Mouse (Mus musculus) embryonic facial prominence, embryonic 14.5 days (tissue): ENCODE results near the gene Bhlha15. TPM values are rescaled to one million over a fixed set of nuclear protein-coding genes. Genes with fewer than 3 reads are reported as not detected.

Experiments
- ATAC-seq: fragments of 200-750 bp; cut with Nextera tagmentation; 2 replicates; pipeline ENCODE4 v1.8.0; 2017; ENCODE audit warnings: low read depth, moderate number of reproducible peaks, moderate TSS enrichment
- DNase-seq: peaks from one replicate; pipeline ENCODE4 v3.0.0-alpha.2; 2015; ENCODE audit warnings: low spot score
- H3K27ac ChIP-seq: fragments of 300-500 bp; sonication (generic); replicated peaks from 2 replicates; pipeline ENCODE4 v1.5.1; 2014; ENCODE audit warnings: low read depth, mild to moderate bottlenecking, low read length, moderate library complexity
- H3K27me3 ChIP-seq: fragments of 300-500 bp; sonication (generic); replicated peaks from 2 replicates; pipeline ENCODE4 v1.6.1; 2014; ENCODE audit warnings: low read length; ENCODE audit not compliant: control insufficient read depth, insufficient read depth
- H3K36me3 ChIP-seq: fragments of 300-500 bp; sonication (generic); 2 replicates; pipeline ENCODE4 v1.6.1; 2014; ENCODE audit warnings: low read length, mixed read lengths; ENCODE audit not compliant: control insufficient read depth, insufficient read depth
- H3K4me1 ChIP-seq: fragments of 300-500 bp; sonication (generic); 2 replicates; pipeline ENCODE4 v1.6.1; 2014; ENCODE audit warnings: antibody characterized with exemption, low read length; ENCODE audit not compliant: control insufficient read depth, insufficient read depth
- H3K4me2 ChIP-seq: fragments of 300-500 bp; sonication (generic); 2 replicates; pipeline ENCODE4 v1.6.1; 2014; ENCODE audit warnings: low read depth, mild to moderate bottlenecking, low read length, moderate library complexity, mixed read lengths
- H3K4me3 ChIP-seq: fragments of 300-500 bp; sonication (generic); 2 replicates; pipeline ENCODE4 v1.5.1; 2014; ENCODE audit warnings: low read depth, mild to moderate bottlenecking, low read length
- H3K9ac ChIP-seq: fragments of 300-500 bp; sonication (generic); 2 replicates; pipeline ENCODE4 v1.6.1; 2014; ENCODE audit warnings: low read depth, mild to moderate bottlenecking, low read length, moderate library complexity, mixed read lengths
- H3K9me3 ChIP-seq: fragments of 300-500 bp; sonication (generic); 2 replicates; pipeline ENCODE4 v1.6.1; 2016; ENCODE audit warnings: low read length; ENCODE audit not compliant: control insufficient read depth
- WGBS: fragments of 180-500 bp; shearing (Covaris S2); extraction: QIAGEN DNeasy Blood & Tissue Kit; methylation state at CpG from one replicate; pipeline ENCODE4 v1.1.7; 2014; 5-methylcytosine and 5-hydroxymethylcytosine counted together
- polyA plus RNA-seq: library from polyadenylated mRNA; unstranded; fragments of >200 nt; fragmentation: Nextera tagmentation; extraction: Ambion mirVana; gene quantifications from 2 replicates; pipeline ENCODE4 v1.2.1, GENCODE M21; 2014

Gene Bhlha15
- 0.60 and 1.0 TPM in 2 replicates for polyA plus RNA-seq

DNA sequence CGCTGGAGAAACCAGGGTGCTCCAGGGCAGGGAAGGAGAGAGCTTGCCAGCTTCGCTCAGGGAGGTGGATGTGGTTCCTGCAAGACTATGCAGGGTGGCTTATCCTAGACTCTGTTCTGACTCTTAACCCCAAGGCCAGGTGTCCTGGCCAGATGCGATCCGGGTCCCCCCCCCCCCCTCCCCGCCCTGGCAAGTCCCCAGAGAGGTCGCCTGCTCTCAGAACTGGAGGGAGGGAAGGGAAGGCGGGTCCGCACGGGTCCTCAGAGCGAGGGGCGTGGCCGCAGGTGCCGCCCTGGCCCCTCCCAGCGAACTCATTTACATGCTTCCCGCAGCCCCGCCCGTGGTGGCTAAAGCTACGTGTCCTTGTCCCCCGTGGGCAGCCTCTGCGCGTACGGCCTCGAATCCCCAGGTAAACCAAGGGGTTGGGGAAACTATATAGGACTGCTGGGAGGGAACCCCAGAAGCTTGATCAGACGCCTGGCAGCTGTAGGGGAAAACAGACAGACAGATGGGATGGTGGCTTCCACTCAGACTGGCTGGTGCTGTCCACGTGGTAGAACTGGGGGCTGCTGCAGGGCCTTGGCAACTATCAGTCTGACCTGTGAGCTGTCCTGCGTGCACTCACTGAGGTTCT is at the start of gene Bhlha15:
TSS of gene Bhlha15 (plus strand) at position 337 of the 634 bp plus-strand sequence.
- Histone ChIP-seq H3K9me3 (no peaks in the 10 kb centered on the region), H3K27me3 (no peaks in the 10 kb centered on the region), H3K4me1 (peaks cover 10% of the 10 kb centered on the region), H3K4me2 (peak within 1 kb of the TSS; percentile 50), H3K36me3 (peaks cover 10% of the 10 kb centered on the region), H3K4me3 (peak within 1 kb of the TSS; percentile 27), H3K9ac (peak within 1 kb of the TSS; percentile 15), H3K27ac (no peak within 1 kb of the TSS)
- WGBS, result 4% methylated on average over 18 of the region's 26 CpGs
- peak; percentile 67 for DNase-seq
- peak; percentile 68 for ATAC-seq

DNA sequence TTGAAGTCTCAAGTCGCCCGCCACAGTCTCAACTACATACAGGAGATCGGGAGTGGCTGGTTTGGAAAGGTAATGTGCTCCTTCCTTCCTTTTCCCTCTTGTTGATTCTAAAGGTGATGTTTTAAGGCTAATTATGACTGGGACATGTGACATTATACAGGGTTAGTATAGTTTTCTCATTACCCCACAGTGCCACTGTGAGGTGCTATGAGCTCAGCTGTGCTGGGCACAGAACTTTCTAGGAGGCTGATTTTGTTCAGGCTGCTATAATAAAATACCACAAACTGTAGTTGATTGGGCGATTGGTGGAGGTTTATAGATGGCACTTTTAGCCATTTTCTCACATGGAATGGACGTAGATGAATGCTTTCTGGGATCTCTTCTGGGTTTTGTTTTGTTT is 46.6 kb upstream of the Bhlha15 start:
- no peak for ATAC-seq
- H3K27ac ChIP-seq, result no peak overlapping the region
- no peak overlapping the region for H3K4me2 ChIP-seq
- peaks cover 25% of the 10 kb centered on the region for H3K36me3 ChIP-seq
- H3K27me3 ChIP-seq, result no peaks in the 10 kb centered on the region
- H3K4me3 ChIP-seq, result no peak overlapping the region
- DNase-seq, result no peak
- H3K9ac ChIP-seq, result no peak overlapping the region
- H3K9me3 ChIP-seq, result no peaks in the 10 kb centered on the region
- no peaks in the 10 kb centered on the region for H3K4me1 ChIP-seq
- 93% methylated on average over 5 of the region's 5 CpGs for WGBS

DNA sequence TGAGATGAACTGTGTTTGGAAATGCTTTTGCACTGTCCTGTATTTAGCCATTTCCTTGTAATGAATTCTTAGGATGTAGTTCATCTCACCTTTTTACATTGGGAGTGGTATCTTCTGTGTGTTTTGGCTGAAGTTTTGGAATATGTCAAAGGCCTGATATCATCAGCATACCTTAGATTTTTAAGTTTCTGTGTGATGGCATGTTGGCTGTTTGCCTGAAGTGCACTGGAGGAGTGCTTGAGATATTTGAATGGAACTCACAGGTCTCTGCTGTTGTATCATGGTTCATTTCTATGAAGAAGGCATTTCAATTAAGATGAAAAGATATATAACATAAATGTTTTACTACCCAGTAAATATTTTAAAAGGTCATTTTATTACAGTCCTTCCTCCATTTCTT is 43.2 kb upstream of the Bhlha15 start:
- no peak overlapping the region for H3K27ac ChIP-seq
- no peak overlapping the region for H3K9ac ChIP-seq
- no peaks in the 10 kb centered on the region for H3K4me1 ChIP-seq
- no peaks in the 10 kb centered on the region for H3K27me3 ChIP-seq
- ATAC-seq, result no peak
- no peak for DNase-seq
- no peak overlapping the region for H3K4me2 ChIP-seq
- no peaks in the 10 kb centered on the region for H3K9me3 ChIP-seq
- no peak overlapping the region for H3K4me3 ChIP-seq
- H3K36me3 ChIP-seq, result peaks cover 29% of the 10 kb centered on the region

DNA sequence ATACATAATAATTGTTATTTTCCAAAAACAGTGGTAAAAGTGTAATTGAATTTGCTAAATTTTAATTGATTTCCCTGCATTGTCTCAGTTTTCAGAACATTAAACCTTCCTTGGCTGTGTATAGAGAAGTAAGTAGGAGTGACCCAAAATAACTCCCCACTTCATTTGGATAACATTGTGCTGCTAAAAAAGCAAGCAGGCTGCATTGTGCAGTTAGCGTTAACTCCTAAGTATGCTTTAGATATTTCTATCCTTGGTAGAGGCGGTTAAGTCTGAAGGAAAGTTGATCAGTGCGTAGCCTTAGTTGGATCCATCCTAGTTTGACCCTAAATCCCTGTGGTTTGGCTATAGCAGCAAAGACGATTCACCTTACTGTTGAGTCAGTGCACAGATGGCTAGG is 40.6 kb upstream of the Bhlha15 start:
- no peaks in the 10 kb centered on the region for H3K4me1 ChIP-seq
- no peak for DNase-seq
- peaks cover 32% of the 10 kb centered on the region for H3K36me3 ChIP-seq
- no peak overlapping the region for H3K27ac ChIP-seq
- H3K4me3 ChIP-seq, result no peak overlapping the region
- no peak for ATAC-seq
- no peak overlapping the region for H3K9ac ChIP-seq
- H3K9me3 ChIP-seq, result no peaks in the 10 kb centered on the region
- 93% methylated on average over 4 of the region's 4 CpGs for WGBS
- no peaks in the 10 kb centered on the region for H3K27me3 ChIP-seq
- H3K4me2 ChIP-seq, result no peak overlapping the region

DNA sequence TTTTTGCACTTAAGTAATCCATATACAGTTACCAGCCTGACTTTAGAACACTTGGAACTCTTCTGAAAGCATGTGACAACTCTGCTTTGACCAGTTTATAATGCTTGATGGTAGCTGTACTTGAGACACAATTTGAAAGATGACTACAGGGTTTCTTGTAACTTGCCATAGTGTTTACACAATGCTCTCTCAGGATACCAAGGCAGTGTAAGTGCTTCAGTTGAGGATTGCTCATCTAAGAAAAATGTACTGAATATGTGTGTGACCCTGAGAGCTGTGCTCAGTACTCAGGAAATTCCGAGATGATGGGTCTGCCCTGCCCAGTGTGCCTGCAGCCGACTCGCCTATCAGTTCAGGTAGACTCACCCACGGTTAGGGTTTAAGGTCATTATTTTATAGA is 38.8 kb upstream of the Bhlha15 start:
- peaks cover 32% of the 10 kb centered on the region for H3K36me3 ChIP-seq
- no peak overlapping the region for H3K4me3 ChIP-seq
- no peak for ATAC-seq
- H3K27ac ChIP-seq, result no peak overlapping the region
- 82% methylated on average over 4 of the region's 4 CpGs for WGBS
- no peak overlapping the region for H3K4me2 ChIP-seq
- H3K4me1 ChIP-seq, result no peaks in the 10 kb centered on the region
- H3K9ac ChIP-seq, result no peak overlapping the region
- H3K27me3 ChIP-seq, result no peaks in the 10 kb centered on the region
- no peaks in the 10 kb centered on the region for H3K9me3 ChIP-seq
- no peak for DNase-seq

DNA sequence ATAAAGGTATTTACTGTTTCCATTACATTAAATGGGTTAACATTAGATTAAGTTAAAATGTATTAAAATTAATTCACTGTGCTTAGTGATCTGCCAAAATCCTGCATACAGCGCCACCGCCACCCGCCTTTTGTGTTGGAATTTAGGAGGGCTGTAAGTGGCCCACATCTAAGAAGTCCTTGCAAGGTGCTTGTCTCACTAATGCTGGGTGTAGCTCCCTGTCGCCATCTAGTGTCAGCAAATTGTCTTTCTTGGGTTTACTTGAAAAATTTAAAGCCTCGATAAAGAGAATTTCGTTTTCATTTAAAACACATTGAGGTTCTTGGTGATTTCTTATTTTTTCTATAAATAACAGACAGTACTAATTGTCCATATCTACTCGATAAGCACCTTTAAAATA is 35.6 kb upstream of the Bhlha15 start:
- H3K9me3 ChIP-seq, result no peaks in the 10 kb centered on the region
- H3K27me3 ChIP-seq, result no peaks in the 10 kb centered on the region
- no peak for ATAC-seq
- no peaks in the 10 kb centered on the region; the same call in 1 of the 2 replicates for H3K4me1 ChIP-seq
- H3K36me3 ChIP-seq, result peaks cover 25% of the 10 kb centered on the region
- peak; percentile 81 for DNase-seq
- no peak overlapping the region for H3K27ac ChIP-seq
- WGBS, result 35% methylated on average over 7 of the region's 7 CpGs
- H3K4me3 ChIP-seq, result no peak overlapping the region
- no peak overlapping the region for H3K4me2 ChIP-seq
- H3K9ac ChIP-seq, result no peak overlapping the region

DNA sequence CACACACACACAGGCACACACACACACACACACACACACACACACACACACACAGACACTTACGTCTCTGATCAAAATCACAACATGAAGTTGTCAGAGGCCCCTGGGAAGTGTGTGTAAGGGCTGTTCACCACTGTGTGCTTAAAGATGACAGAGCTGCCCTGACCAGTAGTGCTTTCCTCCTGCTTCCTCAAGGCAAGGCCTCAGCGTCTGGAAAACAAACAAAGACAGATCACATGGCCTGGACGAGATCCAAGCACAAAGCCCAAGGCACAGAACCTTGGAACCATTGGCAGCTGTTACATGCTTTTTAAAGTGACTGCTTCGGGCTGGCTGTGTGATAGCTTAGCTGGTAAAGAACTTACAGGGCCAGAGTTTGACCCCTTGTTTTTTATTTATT is 31.5 kb upstream of the Bhlha15 start:
- no peaks in the 10 kb centered on the region for H3K27me3 ChIP-seq
- WGBS, result 20% methylated on average over 4 of the region's 4 CpGs
- no peak overlapping the region for H3K4me3 ChIP-seq
- no peaks in the 10 kb centered on the region for H3K9me3 ChIP-seq
- DNase-seq (peak; percentile 91), ATAC-seq (peak; percentile 84)
- no peak overlapping the region for H3K4me2 ChIP-seq
- peak overlapping the region; percentile 45 for H3K27ac ChIP-seq
- no peaks in the 10 kb centered on the region; the same call in 1 of the 2 replicates for H3K4me1 ChIP-seq
- peak overlapping the region; percentile 9; the same call in 1 of the 2 replicates for H3K9ac ChIP-seq
- peaks cover 16% of the 10 kb centered on the region for H3K36me3 ChIP-seq

DNA sequence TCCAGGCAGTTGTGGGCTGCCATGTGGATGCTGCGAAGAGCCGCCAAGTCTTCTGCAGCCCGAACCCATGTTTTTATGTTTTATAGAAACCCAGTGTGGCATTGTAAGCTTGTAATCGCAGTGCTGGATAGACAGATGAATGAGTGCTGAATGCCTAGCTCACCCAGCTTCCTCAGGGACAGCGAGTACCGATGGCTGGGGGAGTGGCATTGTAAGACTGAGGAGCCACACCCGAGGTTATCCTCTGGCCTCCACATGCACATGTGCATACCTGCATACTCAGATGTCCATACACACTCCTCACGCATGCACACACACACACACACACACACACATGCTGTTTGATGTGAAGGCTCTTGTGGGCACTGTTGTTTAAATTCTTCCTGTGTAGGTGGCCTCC is 30.9 kb upstream of the Bhlha15 start:
- Histone ChIP-seq H3K27ac (peak overlapping the region; percentile 45), H3K4me2 (no peak overlapping the region), H3K36me3 (peaks cover 16% of the 10 kb centered on the region), H3K4me1 (no peaks in the 10 kb centered on the region; the same call in none of the 2 replicates), H3K27me3 (no peaks in the 10 kb centered on the region), H3K4me3 (no peak overlapping the region), H3K9ac (peak overlapping the region; percentile 9; the same call in 1 of the 2 replicates), H3K9me3 (no peaks in the 10 kb centered on the region)
- 86% methylated on average over 7 of the region's 8 CpGs for WGBS
- no peak for ATAC-seq
- DNase-seq, result no peak
